Mouse (Mus musculus): ENCODE results near the gene Eef2.
A peak's percentile ranks its signal among the peaks of the same experiment; 100 is the strongest.
"Not testable (repeated sequence)": the region's sequence is repeated elsewhere in the genome, so short reads cannot be mapped to it uniquely, and the experiment has no call there.

The Eef2 gene

GRCm38 (mm10) chr10:81201807-81202758, 25.7 kb downstream of the Eef2 start, which contains the start of gene Nmrk2:
Gene Nmrk2 (minus strand): TSS chr10:81202051.
- no peak for DNase-seq (ENCODE audit: low read depth, low spot score)

GRCm38 (mm10) chr10:81202978-81203720, 26.7 kb downstream of the Eef2 start:
- DNase-seq (ENCODE audit: low read depth, low spot score): no peak

- no peak for DNase-seq (ENCODE audit: low read depth, low spot score)
These were observed 27.7 kb downstream of the Eef2 start for GRCm38 (mm10) chr10:81204137-81204536.

- no peak for DNase-seq (ENCODE audit: low read depth, low spot score)
These were observed 33.7 kb downstream of the Eef2 start for GRCm38 (mm10) chr10:81210154-81210553.

- no peak for DNase-seq (ENCODE audit: low read depth, low spot score)
These were observed 39.8 kb downstream of the Eef2 start for GRCm38 (mm10) chr10:81216260-81216659.

DNA sequence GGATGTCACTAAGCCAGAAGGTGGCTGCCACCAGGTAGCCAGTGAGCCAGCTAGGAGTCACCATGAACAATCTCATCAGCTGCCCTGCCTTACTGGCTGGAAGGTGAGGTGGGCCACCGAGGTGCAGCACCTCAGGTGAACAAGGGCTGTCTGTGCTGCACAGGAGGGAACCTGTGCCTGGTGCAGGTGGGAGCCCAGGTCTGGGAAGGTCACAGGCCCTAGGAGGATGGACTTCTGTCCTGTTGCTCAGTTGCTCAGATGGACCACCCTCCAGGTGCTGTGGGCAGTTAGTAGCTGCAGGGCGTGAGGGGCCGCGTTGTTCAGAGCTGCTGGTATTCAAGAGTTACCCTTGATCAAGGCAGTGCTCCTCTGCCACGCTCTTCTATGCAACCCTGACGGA, 40.4 kb downstream of the Eef2 start:
- DNase-seq (ENCODE audit: low read depth, low spot score): no peak

DNA sequence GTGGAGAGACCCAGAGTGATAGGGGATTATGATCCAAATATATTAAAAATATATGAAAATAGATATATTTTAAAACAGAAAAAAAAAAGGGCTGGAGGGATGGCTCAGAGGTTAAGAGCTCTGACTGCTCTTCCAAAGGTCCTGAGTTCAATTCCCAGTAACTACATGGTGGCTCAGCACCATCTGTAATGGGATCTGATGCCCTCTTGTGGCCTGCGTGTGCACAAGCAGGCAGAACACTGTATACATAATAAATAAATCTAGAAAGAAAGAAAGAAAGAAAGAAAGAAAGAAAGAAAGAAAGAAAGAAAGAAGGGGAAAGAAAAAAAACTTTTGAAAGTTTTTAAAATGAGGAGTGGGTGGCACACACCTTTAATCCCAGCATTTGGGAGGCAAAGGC, 40.8 kb downstream of the Eef2 start:
- not testable (repeated sequence) for DNase-seq (ENCODE audit: low read depth, low spot score)

DNA sequence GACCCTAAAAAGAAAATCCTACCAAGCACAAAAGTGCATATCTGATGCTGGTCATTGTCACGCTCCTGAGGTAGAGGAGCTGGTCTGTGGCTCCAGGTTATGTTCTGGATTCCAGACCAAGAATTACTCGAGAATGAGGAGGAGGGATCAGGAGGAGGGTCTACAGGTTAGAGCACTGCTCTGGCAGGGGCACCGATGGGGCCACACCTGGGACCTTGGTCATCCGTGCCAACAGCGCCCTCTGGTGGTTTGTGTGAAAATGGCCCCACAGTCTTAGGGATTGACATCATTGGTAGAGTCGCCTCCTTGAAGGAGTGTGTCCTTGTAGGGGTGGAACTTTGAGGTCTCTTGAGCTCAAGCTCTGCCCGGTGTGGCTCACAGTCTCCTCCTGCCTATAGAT, 41.5 kb downstream of the Eef2 start:
- DNase-seq (ENCODE audit: low read depth, low spot score): no peak

DNA sequence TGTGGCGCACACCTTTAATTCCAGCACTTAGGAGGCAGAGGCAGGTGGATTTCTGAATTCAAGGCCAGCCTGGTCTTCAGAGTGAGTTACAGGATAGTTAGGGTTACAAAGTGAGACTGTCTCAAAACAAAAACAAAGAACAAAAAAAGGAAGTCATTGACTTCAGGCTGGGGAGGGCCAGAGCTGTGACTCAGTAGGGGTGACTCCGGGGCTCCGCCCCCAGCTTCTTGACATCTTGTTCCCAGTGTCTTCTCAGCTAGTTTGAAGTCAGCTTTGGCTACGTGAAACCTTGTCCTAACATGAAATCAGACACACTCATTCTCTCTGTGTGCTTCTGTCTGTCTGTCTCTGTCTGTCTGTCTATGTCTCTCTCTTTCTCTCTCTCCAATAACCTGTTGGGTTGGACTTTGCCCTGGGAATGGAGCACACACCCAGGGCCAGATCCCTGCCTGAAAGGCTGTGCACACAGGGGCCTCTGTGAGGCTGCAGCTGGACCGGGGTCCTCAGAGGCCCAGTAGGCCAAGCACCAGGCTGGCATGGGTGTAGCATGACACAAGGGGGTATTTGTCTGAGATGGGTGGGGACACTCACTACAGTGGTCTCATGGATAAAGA, 45.1 kb downstream of the Eef2 start:
- DNase-seq (ENCODE audit: low read depth, low spot score): no peak

- DNase-seq (ENCODE audit: low read depth, low spot score): not testable (repeated sequence)
These were observed 47.3 kb downstream of the Eef2 start for GRCm38 (mm10) chr10:81223731-81224130.

- DNase-seq (ENCODE audit: low read depth, low spot score): peak; percentile 34
These were observed 53.5 kb downstream of the Eef2 start for GRCm38 (mm10) chr10:81229735-81230437.

- peak; percentile 88 for DNase-seq (ENCODE audit: low read depth, low spot score)
These were observed 54.3 kb downstream of the Eef2 start, which contains the start of gene Atcay for GRCm38 (mm10) chr10:81230438-81231332. Gene Atcay (minus strand): TSS chr10:81230833.

DNA sequence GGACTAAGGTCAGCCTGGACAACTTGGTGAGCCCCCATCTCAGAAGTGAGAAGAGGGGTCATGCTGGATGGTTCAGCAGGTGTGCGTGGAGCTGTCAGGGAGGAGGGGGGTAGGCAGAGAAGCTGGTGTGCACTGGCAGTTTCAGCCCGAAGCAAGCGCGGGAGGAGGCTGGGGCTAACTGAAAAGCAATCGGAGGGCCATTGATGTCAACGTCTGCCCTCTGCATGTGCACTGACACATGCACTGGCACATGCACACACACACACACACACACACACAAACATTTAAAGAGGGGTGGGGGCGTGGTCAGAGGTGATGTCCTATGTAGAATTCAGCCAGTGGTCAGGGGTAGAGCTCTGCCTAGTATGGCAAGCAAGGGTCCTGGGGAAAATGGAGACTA, 55.0 kb downstream of the Eef2 start:
- no peak for DNase-seq (ENCODE audit: low read depth, low spot score)
